Mouse (Mus musculus) bone marrow macrophage, adult 2 months (primary cell): ENCODE results near the gene Nckap5. TPM values are rescaled to one million over a fixed set of nuclear protein-coding genes. Genes with fewer than 3 reads are reported as not detected.

Source experiments
- H3K27ac ChIP-seq: 2 replicates; pipeline ENCODE4 v1.5.1; 2012; ENCODE audit warnings: low read depth, low read length; ENCODE audit not compliant: insufficient read depth
- H3K4me1 ChIP-seq: 2 replicates; pipeline ENCODE4 v1.6.1; 2012; ENCODE audit warnings: low read length; ENCODE audit not compliant: control insufficient read depth, insufficient read depth
- H3K4me3 ChIP-seq: 2 replicates; pipeline ENCODE4 v1.5.1; 2012; ENCODE audit warnings: mild to moderate bottlenecking, low read length, moderate library complexity; ENCODE audit not compliant: insufficient read depth
- CTCF ChIP-seq: IDR thresholded peaks from 2 replicates; pipeline ENCODE4 v1.5.1; 2012; ENCODE audit warnings: low read depth, mild to moderate bottlenecking, low read length, moderate library complexity
- POLR2A ChIP-seq: IDR thresholded peaks from 2 replicates; pipeline ENCODE4 v1.6.1; 2012; ENCODE audit warnings: mild to moderate bottlenecking, low read depth, low read length, borderline replicate concordance
- polyA plus RNA-seq: library from polyadenylated mRNA; stranded (reverse); fragments of >200 nt; gene quantifications from 2 replicates; pipeline ENCODE4 v1.2.4, GENCODE M21; 2012; ENCODE audit not compliant: missing spikeins, insufficient read depth, insufficient read length

Nckap5 gene
- polyA plus RNA-seq, 1 experiment, result not detected

GRCm38 (mm10) chr1:126637515-126637914, 193.1 kb downstream of the Nckap5 start:
- Histone ChIP-seq H3K4me3 (no peak overlapping the region), H3K4me1 (no peaks in the 10 kb centered on the region), H3K27ac (no peak overlapping the region)
- TF ChIP-seq CTCF (no peak), POLR2A (no peak)

GRCm38 (mm10) chr1:126626206-126626605, 204.4 kb downstream of the Nckap5 start:
- no peak overlapping the region for H3K27ac ChIP-seq
- TF ChIP-seq POLR2A (no peak), CTCF (no peak)
- H3K4me3 ChIP-seq, result no peak overlapping the region
- no peaks in the 10 kb centered on the region for H3K4me1 ChIP-seq

GRCm38 (mm10) chr1:126622036-126622435, 208.6 kb downstream of the Nckap5 start:
- Histone ChIP-seq H3K4me1 (no peaks in the 10 kb centered on the region), H3K27ac (no peak overlapping the region), H3K4me3 (no peak overlapping the region)
- TF ChIP-seq POLR2A, result no peak
- TF ChIP-seq CTCF, result no peak

- Histone ChIP-seq H3K4me3 (no peak overlapping the region), H3K4me1 (no peaks in the 10 kb centered on the region), H3K27ac (no peak overlapping the region)
- TF ChIP-seq POLR2A, result no peak
- TF ChIP-seq CTCF, result no peak
Measured at GRCm38 (mm10) chr1:126617464-126618041, 213.0 kb downstream of the Nckap5 start.

- Histone ChIP-seq H3K4me3 (no peak overlapping the region), H3K4me1 (no peaks in the 10 kb centered on the region), H3K27ac (no peak overlapping the region)
- TF ChIP-seq CTCF (no peak), POLR2A (no peak)
Measured at GRCm38 (mm10) chr1:126616964-126617363, 213.6 kb downstream of the Nckap5 start.

GRCm38 (mm10) chr1:126612916-126613315, 217.7 kb downstream of the Nckap5 start:
- Histone ChIP-seq H3K4me1 (no peaks in the 10 kb centered on the region), H3K27ac (no peak overlapping the region), H3K4me3 (no peak overlapping the region)
- TF ChIP-seq POLR2A (no peak), CTCF (no peak)

- H3K27ac ChIP-seq, result no peak overlapping the region
- no peaks in the 10 kb centered on the region for H3K4me1 ChIP-seq
- no peak for TF ChIP-seq CTCF
- TF ChIP-seq POLR2A, result no peak
- H3K4me3 ChIP-seq, result no peak overlapping the region
Measured at GRCm38 (mm10) chr1:126608586-126608985, 222.0 kb downstream of the Nckap5 start.

- H3K27ac ChIP-seq, result no peak overlapping the region
- no peaks in the 10 kb centered on the region for H3K4me1 ChIP-seq
- TF ChIP-seq POLR2A (no peak), CTCF (no peak)
- H3K4me3 ChIP-seq, result no peak overlapping the region
Measured at GRCm38 (mm10) chr1:126606189-126607080, 224.2 kb downstream of the Nckap5 start.

GRCm38 (mm10) chr1:126604551-126604950, 226.0 kb downstream of the Nckap5 start:
- H3K4me1 ChIP-seq, result no peaks in the 10 kb centered on the region
- no peak overlapping the region for H3K4me3 ChIP-seq
- no peak overlapping the region for H3K27ac ChIP-seq
- TF ChIP-seq CTCF (no peak), POLR2A (no peak)
